Mouse (Mus musculus) stomach, embryonic 15.5 days (tissue): ENCODE measurements around the gene Atg3. TPM values are rescaled to one million over a fixed set of nuclear protein-coding genes. Genes with fewer than 3 reads are reported as not detected.

Experiments used
- ATAC-seq: fragments of 200-750 bp; cut with Nextera tagmentation; 2 replicates; pipeline ENCODE4 v1.8.0; 2017; ENCODE audit warnings: low read depth, moderate number of reproducible peaks, moderate TSS enrichment; ENCODE audit not compliant: insufficient read depth, low FRiP score
- H3K27ac ChIP-seq: fragments of 300-500 bp; sonication (generic); 2 replicates; pipeline ENCODE4 v1.5.1; 2015; ENCODE audit warnings: mild to moderate bottlenecking, inconsistent platforms
- H3K27me3 ChIP-seq: fragments of 300-500 bp; sonication (generic); replicated peaks from 2 replicates; pipeline ENCODE4 v1.6.1; 2015; ENCODE audit warnings: inconsistent platforms
- H3K36me3 ChIP-seq: fragments of 300-500 bp; sonication (generic); 2 replicates; pipeline ENCODE4 v1.6.1; 2015; ENCODE audit warnings: inconsistent platforms
- H3K4me1 ChIP-seq: fragments of 300-500 bp; sonication (generic); 2 replicates; pipeline ENCODE4 v1.6.1; 2015; ENCODE audit warnings: inconsistent platforms
- H3K4me2 ChIP-seq: fragments of 300-500 bp; sonication (generic); 2 replicates; pipeline ENCODE4 v1.6.1; 2015; ENCODE audit warnings: mild to moderate bottlenecking, inconsistent platforms
- H3K4me3 ChIP-seq: fragments of 300-500 bp; sonication (generic); replicated peaks from 2 replicates; pipeline ENCODE4 v1.5.1; 2015; ENCODE audit warnings: inconsistent platforms
- H3K9ac ChIP-seq: fragments of 300-500 bp; sonication (generic); 2 replicates; pipeline ENCODE4 v1.6.1; 2015; ENCODE audit warnings: inconsistent platforms
- H3K9me3 ChIP-seq: fragments of 300-500 bp; sonication (generic); 2 replicates; pipeline ENCODE4 v1.6.1; 2016; ENCODE audit warnings: inconsistent platforms
- WGBS: fragments of 180-500 bp; shearing (Covaris S2); methylation state at CpG from one replicate; pipeline ENCODE4 v1.1.7; 2015; 5-methylcytosine and 5-hydroxymethylcytosine counted together
- polyA plus RNA-seq: library from polyadenylated mRNA; unstranded; fragments of >200 nt; fragmentation: Nextera tagmentation; extraction: Ambion mirVana; gene quantifications from 2 replicates; pipeline ENCODE4 v1.2.1, GENCODE M21; 2015

Gene Atg3
- polyA plus RNA-seq, 1 experiment from 2014 or later, result 43.7 TPM

DNA sequence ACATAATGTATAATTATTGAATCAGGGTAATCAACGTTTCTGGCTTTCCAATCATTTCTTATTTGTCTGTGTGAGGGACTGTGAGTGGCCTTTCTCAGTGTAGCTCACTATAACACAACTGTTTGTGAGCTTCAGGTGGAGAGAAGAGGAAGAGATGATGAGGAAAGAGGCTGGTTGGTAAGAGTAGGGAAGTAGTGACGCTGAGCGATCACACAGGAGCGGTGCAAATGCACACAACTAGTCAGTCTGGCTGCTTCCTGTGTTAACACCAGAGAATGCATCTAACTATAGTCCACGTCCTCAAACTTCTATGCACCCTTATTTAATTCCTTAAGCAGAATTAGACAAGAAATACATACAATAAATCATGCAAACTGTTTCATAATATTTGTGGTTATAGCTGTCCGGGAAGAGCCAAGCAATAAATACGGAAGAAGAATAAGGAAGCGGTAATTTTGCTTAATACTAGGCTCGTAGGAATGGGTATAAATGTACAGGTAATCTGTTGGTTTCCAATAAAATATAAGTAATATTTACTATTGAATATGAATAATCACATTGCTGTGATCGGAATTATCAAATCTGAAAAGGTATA lies 10.0 kb upstream of the Atg3 start:
- Histone ChIP-seq H3K36me3 (peaks cover 20% of the 10 kb centered on the region), H3K9ac (no peak overlapping the region)
- no peak for ATAC-seq

GRCm38 (mm10) chr16:45154741-45155250 lies 3.8 kb upstream of the Atg3 start:
- ATAC-seq, result no peak
- H3K4me3 ChIP-seq, result no peak overlapping the region
- H3K36me3 ChIP-seq, result peaks cover 9% of the 10 kb centered on the region; the same call in 1 of the 2 replicates
- H3K27me3 ChIP-seq, result no peaks in the 10 kb centered on the region
- H3K9me3 ChIP-seq, result no peaks in the 10 kb centered on the region
- H3K9ac ChIP-seq, result no peak overlapping the region
- peaks cover 8% of the 10 kb centered on the region; the same call in 1 of the 2 replicates for H3K4me1 ChIP-seq
- no peak overlapping the region for H3K4me2 ChIP-seq
- H3K27ac ChIP-seq, result no peak overlapping the region
- 67% methylated on average over 3 of the region's 3 CpGs for WGBS

More for the DNA sequence above, 10.0 kb upstream of the Atg3 start:
- Histone ChIP-seq H3K4me3 (no peak overlapping the region), H3K4me2 (no peak overlapping the region), H3K4me1 (no peaks in the 10 kb centered on the region), H3K9me3 (no peaks in the 10 kb centered on the region), H3K27me3 (no peaks in the 10 kb centered on the region), H3K27ac (no peak overlapping the region)
- 89% methylated on average over 10 of the region's 10 CpGs for WGBS

GRCm38 (mm10) chr16:45158136-45158521 lies 456 bp upstream of the Atg3 start:
- H3K4me3 ChIP-seq, result peak overlapping the region; percentile 97
- under 1% methylated on average over 20 of the region's 20 CpGs for WGBS
- ATAC-seq, result peak; percentile 68
- peak overlapping the region; percentile 45 for H3K9ac ChIP-seq
- H3K9me3 ChIP-seq, result no peaks in the 10 kb centered on the region
- peak overlapping the region; percentile 95 for H3K27ac ChIP-seq
- H3K4me1 ChIP-seq, result peaks cover 8% of the 10 kb centered on the region; the same call in 1 of the 2 replicates
- H3K4me2 ChIP-seq, result peak overlapping the region; percentile 76
- H3K36me3 ChIP-seq, result no peaks in the 10 kb centered on the region
- no peaks in the 10 kb centered on the region for H3K27me3 ChIP-seq

- Histone ChIP-seq H3K9me3 (no peaks in the 10 kb centered on the region), H3K27me3 (no peaks in the 10 kb centered on the region), H3K27ac (peak overlapping the region; percentile 95), H3K9ac (peak overlapping the region; percentile 83), H3K4me1 (peaks cover 8% of the 10 kb centered on the region; the same call in 1 of the 2 replicates), H3K4me3 (peak overlapping the region; percentile 97), H3K4me2 (peak overlapping the region; percentile 64), H3K36me3 (no peaks in the 10 kb centered on the region)
- no peak for ATAC-seq
- WGBS, result 2% methylated on average over 11 of the region's 11 CpGs
Measured at GRCm38 (mm10) chr16:45159389-45159716, 768 bp downstream of the Atg3 start.

- Histone ChIP-seq H3K9me3 (no peaks in the 10 kb centered on the region), H3K4me3 (no peak overlapping the region), H3K36me3 (no peaks in the 10 kb centered on the region), H3K27me3 (no peaks in the 10 kb centered on the region), H3K27ac (no peak overlapping the region), H3K4me1 (no peaks in the 10 kb centered on the region), H3K9ac (no peak overlapping the region), H3K4me2 (no peak overlapping the region)
- WGBS, result 82% methylated on average over 2 of the region's 2 CpGs
- no peak for ATAC-seq
Measured at GRCm38 (mm10) chr16:45178552-45178951, 20.0 kb downstream of the Atg3 start.

DNA sequence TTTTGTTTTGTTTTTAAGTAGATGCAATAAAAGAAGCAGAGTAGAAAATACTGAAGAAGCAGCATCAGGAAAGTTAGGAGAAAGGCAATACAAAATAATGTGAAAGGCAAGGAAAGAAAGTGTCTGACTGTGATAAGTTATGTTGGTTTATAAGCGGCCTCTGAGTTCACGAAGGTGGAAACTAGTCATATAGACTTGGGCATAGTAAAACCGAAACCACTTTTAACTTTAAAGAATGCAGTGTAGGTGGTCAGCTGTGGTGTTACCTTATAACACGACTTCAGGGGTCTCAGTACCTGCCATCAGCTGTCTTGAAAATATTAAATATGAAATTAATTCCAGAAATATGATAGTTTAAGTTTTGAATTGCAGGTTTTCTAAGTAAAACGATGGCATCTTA lies 23.2 kb downstream of the Atg3 start:
- H3K27me3 ChIP-seq, result no peaks in the 10 kb centered on the region
- H3K9me3 ChIP-seq, result no peaks in the 10 kb centered on the region
- 90% methylated on average over 5 of the region's 5 CpGs for WGBS
- no peak for ATAC-seq
- H3K9ac ChIP-seq, result no peak overlapping the region
- H3K27ac ChIP-seq, result no peak overlapping the region
- no peaks in the 10 kb centered on the region for H3K4me1 ChIP-seq
- H3K4me2 ChIP-seq, result no peak overlapping the region
- no peak overlapping the region for H3K4me3 ChIP-seq
- no peaks in the 10 kb centered on the region for H3K36me3 ChIP-seq

GRCm38 (mm10) chr16:45192613-45193012 lies 34.0 kb downstream of the Atg3 start:
- Histone ChIP-seq H3K9me3 (no peaks in the 10 kb centered on the region), H3K9ac (no peak overlapping the region), H3K27me3 (no peaks in the 10 kb centered on the region), H3K4me1 (no peaks in the 10 kb centered on the region), H3K4me3 (no peak overlapping the region), H3K36me3 (no peaks in the 10 kb centered on the region), H3K4me2 (no peak overlapping the region), H3K27ac (no peak overlapping the region)
- WGBS, result 0% methylated on average over 1 of the region's 1 CpGs
- ATAC-seq, result peak; percentile 22; the same call in 1 of the 2 replicates

- Histone ChIP-seq H3K36me3 (no peaks in the 10 kb centered on the region), H3K4me1 (no peaks in the 10 kb centered on the region), H3K27ac (no peak overlapping the region), H3K4me2 (no peak overlapping the region), H3K27me3 (no peaks in the 10 kb centered on the region), H3K4me3 (no peak overlapping the region), H3K9ac (no peak overlapping the region), H3K9me3 (no peaks in the 10 kb centered on the region)
- ATAC-seq, result no peak
- WGBS, result 31% methylated on average over 6 of the region's 6 CpGs
Measured at GRCm38 (mm10) chr16:45196816-45197215, 38.2 kb downstream of the Atg3 start.

GRCm38 (mm10) chr16:45201395-45201794 lies 42.8 kb downstream of the Atg3 start:
- H3K4me2 ChIP-seq, result no peak overlapping the region
- no peaks in the 10 kb centered on the region for H3K27me3 ChIP-seq
- no peak overlapping the region for H3K9ac ChIP-seq
- H3K4me3 ChIP-seq, result no peak overlapping the region
- ATAC-seq, result no peak
- 93% methylated on average over 2 of the region's 2 CpGs for WGBS
- no peaks in the 10 kb centered on the region for H3K4me1 ChIP-seq
- no peaks in the 10 kb centered on the region for H3K36me3 ChIP-seq
- no peak overlapping the region for H3K27ac ChIP-seq
- H3K9me3 ChIP-seq, result no peaks in the 10 kb centered on the region

GRCm38 (mm10) chr16:45204438-45204837 lies 45.9 kb downstream of the Atg3 start:
- no peak overlapping the region for H3K9ac ChIP-seq
- H3K27me3 ChIP-seq, result no peaks in the 10 kb centered on the region
- H3K4me1 ChIP-seq, result no peaks in the 10 kb centered on the region
- no peaks in the 10 kb centered on the region for H3K9me3 ChIP-seq
- ATAC-seq, result no peak
- no peaks in the 10 kb centered on the region for H3K36me3 ChIP-seq
- no peak overlapping the region for H3K4me3 ChIP-seq
- WGBS, result 77% methylated on average over 4 of the region's 4 CpGs
- no peak overlapping the region for H3K27ac ChIP-seq
- no peak overlapping the region for H3K4me2 ChIP-seq

- H3K4me3 ChIP-seq, result no peak overlapping the region
- H3K27me3 ChIP-seq, result no peaks in the 10 kb centered on the region
- no peak overlapping the region for H3K9ac ChIP-seq
- no peaks in the 10 kb centered on the region for H3K36me3 ChIP-seq
- 68% methylated on average over 12 of the region's 12 CpGs for WGBS
- H3K4me2 ChIP-seq, result no peak overlapping the region
- H3K4me1 ChIP-seq, result no peaks in the 10 kb centered on the region
- no peaks in the 10 kb centered on the region for H3K9me3 ChIP-seq
- ATAC-seq, result no peak
- H3K27ac ChIP-seq, result no peak overlapping the region
Measured at GRCm38 (mm10) chr16:45204859-45205670, 46.5 kb downstream of the Atg3 start.

DNA sequence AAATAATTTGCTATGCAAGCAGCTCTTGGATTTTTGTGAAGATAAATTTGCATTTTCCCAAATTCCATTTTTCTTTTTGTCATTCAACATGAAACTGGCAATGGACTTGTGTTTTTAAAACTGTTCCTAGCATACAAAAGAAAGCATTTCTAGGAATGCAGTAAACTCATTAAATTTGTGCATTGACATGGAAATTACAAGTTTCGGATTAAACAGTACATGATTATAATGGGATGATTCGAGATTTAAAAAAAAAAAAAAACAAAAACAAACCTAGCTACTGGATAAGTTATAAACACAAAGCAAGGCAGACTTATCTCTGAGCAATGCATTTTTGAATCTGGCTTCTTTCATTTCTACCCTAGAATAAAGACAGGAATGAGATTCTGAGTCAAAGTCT lies 63.4 kb downstream of the Atg3 start:
- no peaks in the 10 kb centered on the region for H3K27me3 ChIP-seq
- 73% methylated on average over 2 of the region's 2 CpGs for WGBS
- no peak overlapping the region for H3K9ac ChIP-seq
- no peak overlapping the region for H3K27ac ChIP-seq
- ATAC-seq, result no peak
- H3K4me1 ChIP-seq, result no peaks in the 10 kb centered on the region
- H3K4me2 ChIP-seq, result no peak overlapping the region
- H3K4me3 ChIP-seq, result no peak overlapping the region
- H3K36me3 ChIP-seq, result no peaks in the 10 kb centered on the region
- H3K9me3 ChIP-seq, result no peaks in the 10 kb centered on the region
